8 mouse cellular contexts compared by ENCODE assay signal in genomic region chr1:69106322-69106761, GRCm38 (mm10). TPM values are rescaled to one million over a fixed set of nuclear protein-coding genes. Genes with fewer than 3 reads are reported as not detected.
DNase-seq lines count a peak whose midpoint lies in the region; ATAC-seq and TF ChIP-seq lines count a peak whose summit lies in the region.

No protein-coding gene starts in this region.

- H3K4me1 ChIP-seq in heart, embryonic 13.5 days: peaks cover 23% of the 10 kb centered on the region
- 0 out of 2 replicates have a peak, but pooled peaks cover 7% of the 10 kb centered on the region for H3K4me1 ChIP-seq in kidney, embryonic 16.5 days (ENCODE audit: insufficient read depth, low read length)
- no peaks in the 10 kb centered on the region; a peak in 1 of 4 replicates for H3K4me1 ChIP-seq in liver, embryonic 14.5 days (replicated peaks; ENCODE audit: control insufficient read depth in 2 of 2, insufficient read depth in 2 of 2, low read length in 1 of 2)
- H3K4me1 ChIP-seq in neural tube, embryonic 14.5 days (ENCODE audit: control insufficient read depth, insufficient read depth, low read length): peaks cover 7% of the 10 kb centered on the region; the same call in 1 of the 2 replicates

- peak overlapping the region; percentile 86 for H3K4me3 ChIP-seq in heart, embryonic 13.5 days
- peak overlapping the region; percentile 74 for H3K4me3 ChIP-seq in kidney, embryonic 16.5 days (ENCODE audit: low read length)
- H3K4me3 ChIP-seq in liver, embryonic 14.5 days (ENCODE audit: insufficient read depth in 1 of 2, low read depth in 2 of 2, low read length in 2 of 2): peak overlapping the region; percentile 13 to 27; a peak in 3 of 4 replicates
- H3K4me3 ChIP-seq in neural tube, embryonic 14.5 days (ENCODE audit: low read depth, low read length): peak overlapping the region; percentile 71

- H3K27me3 ChIP-seq in heart, embryonic 13.5 days (replicated peaks): 0 out of 2 replicates have a peak, but pooled peaks cover 4% of the 10 kb centered on the region
- peaks cover 43% of the 10 kb centered on the region for H3K27me3 ChIP-seq in kidney, embryonic 16.5 days (ENCODE audit: insufficient read depth, low read length)
- peaks cover 41% of the 10 kb centered on the region for H3K27me3 ChIP-seq in liver, embryonic 14.5 days (ENCODE audit: control insufficient read depth, insufficient read depth, low read length)
- H3K27me3 ChIP-seq in neural tube, embryonic 14.5 days (ENCODE audit: control insufficient read depth, insufficient read depth, low read length): no peaks in the 10 kb centered on the region; the same call in 1 of the 2 replicates

- no peak for TF ChIP-seq EP300 in liver, embryonic 14.5 days (IDR thresholded peaks at IDR 0.05; ENCODE audit: low read depth)

- no peaks in the 10 kb centered on the region for H3K9me3 ChIP-seq in heart, embryonic 13.5 days
- no peaks in the 10 kb centered on the region for H3K9me3 ChIP-seq in kidney, embryonic 16.5 days (ENCODE audit: low read length)
- H3K9me3 ChIP-seq in liver, embryonic 14.5 days (ENCODE audit: control insufficient read depth, low read length): no peaks in the 10 kb centered on the region
- no peaks in the 10 kb centered on the region for H3K9me3 ChIP-seq in neural tube, embryonic 14.5 days (ENCODE audit: control insufficient read depth, low read length)

- peak overlapping the region; percentile 81 for H3K4me2 ChIP-seq in heart, embryonic 13.5 days
- peak overlapping the region; percentile 97 for H3K4me2 ChIP-seq in kidney, embryonic 16.5 days (replicated peaks; ENCODE audit: low read depth, low read length)
- H3K4me2 ChIP-seq in liver, embryonic 14.5 days (ENCODE audit: low read depth): peak overlapping the region; percentile 54
- peak overlapping the region; percentile 71 for H3K4me2 ChIP-seq in neural tube, embryonic 14.5 days (ENCODE audit: low read depth, low read length)

- WGBS in heart, embryonic 13.5 days: under 1% methylated on average over 24 of the region's 24 CpGs
- WGBS in kidney, embryonic 16.5 days: under 1% methylated on average over 24 of the region's 24 CpGs
- WGBS in liver, embryonic 14.5 days (ENCODE audit: insufficient replicate concordance): 1% methylated on average over 24 of the region's 24 CpGs
- WGBS in neural tube, embryonic 14.5 days: under 1% methylated on average over 24 of the region's 24 CpGs

- no peak for TF ChIP-seq CTCF in liver, embryonic 14.5 days (IDR thresholded peaks at IDR 0.05; ENCODE audit: low read depth)

- H3K27ac ChIP-seq in heart, embryonic 13.5 days (replicated peaks): peak overlapping the region; percentile 98
- peak overlapping the region; percentile 82 for H3K27ac ChIP-seq in kidney, embryonic 16.5 days (ENCODE audit: low read length)
- no peak overlapping the region for H3K27ac ChIP-seq in liver, embryonic 14.5 days
- peak overlapping the region; percentile 76 for H3K27ac ChIP-seq in neural tube, embryonic 14.5 days (ENCODE audit: low read depth, low read length)

- no peak for ATAC-seq in heart, embryonic 13.5 days (ENCODE audit: extremely low read depth, insufficient number of reproducible peaks, low FRiP score, low TSS enrichment)
- ATAC-seq in kidney, embryonic 16.5 days (ENCODE audit: low FRiP score, low TSS enrichment): no peak
- ATAC-seq in liver, embryonic 14.5 days (ENCODE audit: insufficient read depth): no peak
- ATAC-seq in neural tube, embryonic 14.5 days (ENCODE audit: low read depth): 0 out of 2 replicates have a peak, but pooled peaks have one; percentile 7
- ATAC-seq in megakaryocyte-erythroid progenitor cell, adult 5-6 weeks (replicated peaks; ENCODE audit: low FRiP score, low TSS enrichment, poor library complexity, severe bottlenecking): no peak

- DNase-seq in gastrocnemius, postnatal 10 days: peak; percentile 29
- DNase-seq in gastrocnemius, adult 8-10 months (ENCODE audit: low spot score in 2 of 2): no peak
- peak; percentile 75 to 76 for DNase-seq in cerebellum, postnatal 25 days
- no peak for DNase-seq in liver, embryonic 14.5 days (ENCODE audit: low read depth in 3 of 3, low spot score in 3 of 3)

- peak overlapping the region; percentile 92 for H3K9ac ChIP-seq in heart, embryonic 13.5 days
- H3K9ac ChIP-seq in kidney, embryonic 16.5 days (replicated peaks; ENCODE audit: low read length): peak overlapping the region; percentile 72
- no peak overlapping the region for H3K9ac ChIP-seq in liver, embryonic 14.5 days (replicated peaks)
- peak overlapping the region; percentile 72 for H3K9ac ChIP-seq in neural tube, embryonic 14.5 days (replicated peaks; ENCODE audit: low read depth, low read length)

- H3K36me3 ChIP-seq in heart, embryonic 13.5 days: no peaks in the 10 kb centered on the region
- no peaks in the 10 kb centered on the region for H3K36me3 ChIP-seq in kidney, embryonic 16.5 days (ENCODE audit: insufficient read depth, low read length)
- no peaks in the 10 kb centered on the region for H3K36me3 ChIP-seq in liver, embryonic 14.5 days (replicated peaks; ENCODE audit: control insufficient read depth, insufficient read depth, low read depth)
- no peaks in the 10 kb centered on the region for H3K36me3 ChIP-seq in neural tube, embryonic 14.5 days (ENCODE audit: control insufficient read depth, insufficient read depth, low read length)

RNA-seq across cellular contexts. Expression of gene Erbb4, which starts 1.5 kb away (rescaled TPM):
- total RNA-seq in gastrocnemius, postnatal 10 days (2021): 1 to 10 TPM; 1.9 to 2.4 TPM
- total RNA-seq in gastrocnemius, adult 8-10 months (2022): under 1 TPM; 0.31 to 0.73 (median 0.46) TPM
- 6.2 and 8.1 TPM in 2 replicates for polyA plus RNA-seq in heart, embryonic 13.5 days (2015; fragmentation: Nextera tagmentation; extraction: Ambion mirVana)
- polyA plus RNA-seq in kidney, embryonic 16.5 days (2015; fragmentation: Nextera tagmentation; extraction: Ambion mirVana): 5.6 and 6.6 TPM in 2 replicates
- polyA plus RNA-seq in liver, embryonic 14.5 days (2012; rRNA removed): under 0.01 TPM in 2 replicates
- polyA plus RNA-seq in liver, embryonic 14.5 days (2014; fragmentation: Nextera tagmentation; extraction: Ambion mirVana): not detected in 2 replicates
- polyA plus RNA-seq in neural tube, embryonic 14.5 days (2014; fragmentation: Nextera tagmentation; extraction: Ambion mirVana): 17.9 and 30.6 TPM in 2 replicates
- not detected in 2 replicates for total RNA-seq in megakaryocyte-erythroid progenitor cell, adult 5-6 weeks (2014; fragmentation: Nextera tagmentation)
- not detected in 2 replicates for total RNA-seq in megakaryocyte-erythroid progenitor cell, adult 5-6 weeks (2017)

Comparison
In these comparisons a context has a peak if more than half of its experiments do, and no peak if none do; other contexts are left out.
1. DNase-seq: peak in gastrocnemius, postnatal 10 days (single experiment) and cerebellum, postnatal 25 days (2 of 2); none in gastrocnemius, adult 8-10 months (0 of 2) and liver, embryonic 14.5 days (0 of 3).
2. H3K4me3 ChIP-seq: peak in every context shown above with its lines; median percentile 86 in heart, embryonic 13.5 days; 74 in kidney, embryonic 16.5 days; 71 in neural tube, embryonic 14.5 days; 20 in liver, embryonic 14.5 days.
3. Peak in every context shown above with its lines, with median percentiles within 50 percentile points of each other: H3K4me2 ChIP-seq.